Mouse (Mus musculus) spleen, embryonic (tissue): Measurements from ENCODE around the gene Olfr1178.

Experiments
- CTCF ChIA-PET: fragments of 350-600 bp; sonication (Branson Sonifier 250); formaldehyde crosslinking; loops from one replicate; lab custom pipeline; 2022; lab: Charles Lee

Olfr1178 gene

DNA sequence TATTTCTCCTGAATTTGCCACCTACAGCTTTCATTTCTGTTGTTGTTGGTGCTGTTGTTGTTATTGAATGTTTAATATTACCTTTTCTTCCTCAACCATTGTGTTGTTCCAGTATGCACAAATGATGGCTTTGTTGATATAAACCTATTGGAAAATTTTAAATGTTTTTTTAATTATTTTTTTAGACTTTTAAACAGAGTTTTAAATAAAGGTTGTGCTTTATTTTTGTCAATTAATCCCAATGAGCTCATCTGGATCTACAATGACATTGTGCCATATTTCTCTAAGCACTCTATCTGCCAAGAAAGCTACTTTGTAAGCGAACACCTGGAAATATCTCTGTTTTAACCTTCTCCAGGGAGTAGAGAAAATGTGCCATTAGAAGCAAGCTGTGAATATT lies at the start of gene Olfr1178:
Gene Olfr1178, plus strand, starts transcription at position 301 of the 400 bp plus-strand sequence.
- CTCF ChIA-PET, result no interaction called here

DNA sequence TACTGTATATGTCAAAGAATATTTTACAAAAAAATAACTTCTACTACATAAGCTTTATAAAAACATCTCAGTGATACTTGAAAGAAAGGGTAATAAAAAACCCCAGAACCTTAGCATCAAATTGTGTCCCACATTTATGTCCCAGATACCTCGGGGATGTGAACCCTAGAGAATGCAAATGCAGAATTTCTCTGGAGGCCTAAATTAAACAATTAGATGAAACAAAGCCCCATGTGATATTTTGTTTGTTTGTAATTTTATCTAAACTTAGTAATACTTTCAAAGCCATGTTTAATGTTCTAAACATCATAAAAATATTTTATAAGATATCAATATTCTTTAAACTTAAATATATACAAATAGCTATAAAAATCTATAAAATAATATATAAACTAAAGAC lies 40.5 kb upstream of the Olfr1178 start, which contains the start of gene Olfr1177-ps:
Gene Olfr1177-ps, minus strand, starts transcription at position 101 of the 400 bp plus-strand sequence.
- CTCF ChIA-PET, result no interaction called here

DNA sequence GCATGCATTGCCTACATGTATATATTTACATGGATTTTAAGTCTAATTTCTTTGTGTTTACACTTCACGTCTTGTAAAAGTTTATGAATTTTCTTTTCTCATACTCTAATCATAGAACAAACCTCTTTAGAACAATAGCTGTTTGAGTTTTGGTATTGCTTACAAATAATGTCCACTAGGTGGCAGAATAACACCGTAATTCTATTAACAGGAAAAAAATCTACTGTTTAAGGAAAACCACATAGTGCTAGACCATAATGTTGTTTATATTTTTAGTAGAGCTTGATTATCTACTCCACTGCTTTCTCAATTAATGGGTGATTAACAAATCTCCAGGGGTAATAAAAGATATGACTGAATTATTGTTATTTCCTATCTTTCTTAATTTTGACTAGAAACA lies 30.6 kb upstream of the Olfr1178 start:
- CTCF ChIA-PET, result no interaction called here

DNA sequence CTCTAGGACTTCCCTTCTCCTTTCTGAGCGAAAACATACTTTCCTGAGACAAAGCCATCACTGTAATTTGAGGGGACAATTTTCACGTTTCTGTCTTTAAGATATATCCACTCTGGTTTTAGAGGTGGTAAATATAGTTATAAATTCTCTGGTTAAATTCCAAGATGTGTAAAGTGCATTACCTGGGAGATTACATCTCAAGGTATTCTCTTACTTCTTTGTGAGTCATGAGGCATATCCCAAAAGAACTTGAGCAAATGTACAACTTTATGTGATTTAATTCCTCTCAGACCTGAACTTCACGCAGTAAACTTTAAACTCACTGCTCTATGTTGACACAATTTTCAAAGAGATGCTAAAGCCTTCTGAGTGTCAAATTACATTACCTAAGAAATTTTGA lies 19.5 kb downstream of the Olfr1178 start, which contains the start of gene Olfr1179:
Gene Olfr1179, minus strand, starts transcription at position 101 of the 400 bp plus-strand sequence.
- CTCF ChIA-PET, result no interaction called here

DNA sequence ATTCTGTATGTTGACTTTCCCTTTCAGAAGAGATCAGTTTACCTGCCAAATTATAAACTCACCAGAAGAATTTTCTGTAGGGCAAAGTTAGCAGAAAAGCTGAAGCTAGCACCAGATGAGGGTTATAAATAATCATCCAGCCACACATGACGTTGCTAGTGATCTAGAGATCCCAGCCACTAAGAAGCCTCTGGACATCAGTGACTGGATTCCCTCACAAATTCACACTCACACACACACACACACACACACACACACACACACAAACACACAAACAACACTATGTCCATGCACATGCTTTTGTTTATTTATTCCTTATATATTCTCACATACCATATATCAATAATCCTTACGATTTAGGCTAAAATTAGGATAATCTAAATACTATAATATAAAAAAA lies 32.2 kb downstream of the Olfr1178 start, which contains the start of gene Olfr1180:
Gene Olfr1180, minus strand, starts transcription at position 101 of the 400 bp plus-strand sequence.
- CTCF ChIA-PET, result no interaction called here

DNA sequence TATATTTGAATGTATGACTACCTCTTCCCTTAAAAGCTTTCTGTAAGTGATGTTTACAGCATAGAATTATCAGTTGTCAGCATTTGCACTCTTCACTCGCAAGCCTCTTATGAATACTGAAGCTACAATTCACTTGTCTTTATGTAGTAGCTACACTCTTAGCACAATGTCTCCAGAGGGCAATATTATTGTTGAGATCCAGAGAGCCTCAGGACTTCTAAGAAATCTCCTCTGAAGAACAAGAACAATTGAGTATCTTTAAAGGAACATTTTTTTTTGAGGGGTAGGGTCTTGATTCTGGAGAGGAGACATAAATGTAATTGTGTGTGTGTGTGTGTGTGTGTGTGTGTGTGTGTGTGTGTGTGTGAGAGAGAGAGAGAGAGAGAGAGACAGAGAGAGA lies 39.2 kb downstream of the Olfr1178 start, which contains the start of gene Olfr1181:
Gene Olfr1181, minus strand, starts transcription at position 101 of the 400 bp plus-strand sequence.
- CTCF ChIA-PET, result no interaction called here

DNA sequence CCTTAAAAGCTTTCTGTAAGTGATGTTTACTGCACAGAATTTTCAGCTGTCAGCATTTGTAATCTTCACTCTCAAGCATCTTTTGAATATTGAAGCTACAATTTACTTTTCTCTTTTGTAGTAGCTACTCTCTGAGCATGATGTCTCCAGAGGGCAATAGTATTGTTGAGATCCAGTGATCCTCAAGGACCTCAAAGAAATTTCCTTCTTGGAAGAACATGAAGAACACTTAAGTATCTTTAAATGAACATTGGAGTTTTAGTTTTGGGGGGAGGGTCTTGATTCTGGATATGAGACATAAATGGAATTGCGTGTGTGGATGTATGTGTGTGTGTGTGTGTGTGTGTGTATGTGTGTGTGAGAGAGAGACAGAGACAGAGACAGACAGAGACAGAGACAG lies 62.2 kb downstream of the Olfr1178 start, which contains the start of gene Gm13757:
Gene Gm13757, minus strand, starts transcription at position 101 of the 400 bp plus-strand sequence.
- CTCF ChIA-PET, result no interaction called here
